Mouse (Mus musculus) neural tube, embryonic 14.5 days (tissue): ENCODE data around the gene Gadd45g. TPM values are rescaled to one million over a fixed set of nuclear protein-coding genes. Genes with fewer than 3 reads are reported as not detected.

Source experiments
- ATAC-seq: fragments of 200-750 bp; cut with Nextera tagmentation; 2 replicates; pipeline ENCODE4 v1.8.0; 2017; ENCODE audit warnings: low read depth, mild to moderate bottlenecking, moderate TSS enrichment, moderate library complexity
- H3K27ac ChIP-seq: fragments of 300-500 bp; sonication (generic); 2 replicates; pipeline ENCODE4 v1.5.1; 2014; ENCODE audit warnings: low read depth, mild to moderate bottlenecking, control low read depth, low read length, moderate library complexity, mixed read lengths
- H3K27me3 ChIP-seq: fragments of 300-500 bp; sonication (generic); 2 replicates; pipeline ENCODE4 v1.6.1; 2014; ENCODE audit warnings: low read length; ENCODE audit not compliant: control insufficient read depth, insufficient read depth
- H3K36me3 ChIP-seq: fragments of 300-500 bp; sonication (generic); 2 replicates; pipeline ENCODE4 v1.6.1; 2014; ENCODE audit warnings: low read length, mixed read lengths; ENCODE audit not compliant: control insufficient read depth, insufficient read depth
- H3K4me1 ChIP-seq: fragments of 300-500 bp; sonication (generic); 2 replicates; pipeline ENCODE4 v1.6.1; 2014; ENCODE audit warnings: low read length; ENCODE audit not compliant: control insufficient read depth, insufficient read depth
- H3K4me2 ChIP-seq: fragments of 300-500 bp; sonication (generic); 2 replicates; pipeline ENCODE4 v1.6.1; 2014; ENCODE audit warnings: mild to moderate bottlenecking, low read depth, low read length, control low read depth
- H3K4me3 ChIP-seq: fragments of 300-500 bp; sonication (generic); 2 replicates; pipeline ENCODE4 v1.5.1; 2014; ENCODE audit warnings: low read depth, low read length, control low read depth, mixed read lengths
- H3K9ac ChIP-seq: fragments of 300-500 bp; sonication (generic); replicated peaks from 2 replicates; pipeline ENCODE4 v1.6.1; 2014; ENCODE audit warnings: low read depth, mild to moderate bottlenecking, control low read depth, low read length, mixed read lengths
- H3K9me3 ChIP-seq: fragments of 300-500 bp; sonication (generic); 2 replicates; pipeline ENCODE4 v1.6.1; 2016; ENCODE audit warnings: low read length; ENCODE audit not compliant: control insufficient read depth
- WGBS: fragments of 180-500 bp; shearing (Covaris S2); extraction: QIAGEN DNeasy Blood & Tissue Kit; methylation state at CpG from one replicate; pipeline ENCODE4 v1.1.7; 2014; 5-methylcytosine and 5-hydroxymethylcytosine counted together
- polyA plus RNA-seq: library from polyadenylated mRNA; unstranded; fragments of >200 nt; fragmentation: Nextera tagmentation; extraction: Ambion mirVana; gene quantifications from 2 replicates; pipeline ENCODE4 v1.2.1, GENCODE M21; 2014

Gene Gadd45g
- polyA plus RNA-seq, 1 experiment from 2014 or later, result 26.4 TPM

GRCm38 (mm10) chr13:51846868-51847793 lies 653 bp downstream of the Gadd45g start:
- Histone ChIP-seq H3K27ac (peak overlapping the region; percentile 50), H3K36me3 (no peaks in the 10 kb centered on the region), H3K4me2 (peak overlapping the region; percentile 96), H3K9me3 (no peaks in the 10 kb centered on the region), H3K4me1 (peaks cover 16% of the 10 kb centered on the region), H3K4me3 (peak overlapping the region; percentile 51), H3K9ac (peak overlapping the region; percentile 70), H3K27me3 (0 out of 2 replicates have a peak, but pooled peaks cover 4% of the 10 kb centered on the region)
- WGBS, result under 1% methylated on average over 63 of the region's 63 CpGs
- peak; percentile 16 for ATAC-seq

DNA sequence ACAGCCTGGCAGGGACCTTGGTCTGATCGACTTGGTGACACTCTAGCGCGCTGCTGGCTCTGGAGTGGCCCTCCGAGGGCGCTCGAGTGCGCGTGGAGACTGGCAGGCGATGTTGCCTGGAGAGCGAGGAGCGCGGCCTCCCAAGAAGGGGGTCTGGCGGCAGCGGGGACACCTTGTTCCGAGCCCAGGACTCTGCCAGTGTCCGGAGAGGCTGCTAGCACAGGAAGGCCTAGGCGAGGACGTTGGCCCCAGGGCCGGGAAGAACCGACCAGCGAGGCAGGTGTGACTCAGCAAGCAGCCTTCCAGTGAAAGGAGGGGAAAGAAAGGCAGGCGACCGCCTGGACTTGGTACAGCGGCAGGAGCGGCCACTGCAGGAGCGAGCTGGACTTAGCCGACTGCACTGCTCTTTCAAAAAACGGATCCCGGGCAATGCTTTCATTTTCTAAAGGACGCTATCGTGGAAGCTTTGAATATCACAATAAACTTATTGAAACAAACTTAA lies 1.6 kb downstream of the Gadd45g start:
- no peaks in the 10 kb centered on the region for H3K9me3 ChIP-seq
- peak; percentile 32; the same call in 1 of the 2 replicates for ATAC-seq
- peaks cover 16% of the 10 kb centered on the region for H3K4me1 ChIP-seq
- H3K36me3 ChIP-seq, result no peaks in the 10 kb centered on the region
- peak overlapping the region; percentile 50 for H3K27ac ChIP-seq
- peak overlapping the region; percentile 70 for H3K9ac ChIP-seq
- 0% methylated on average over 31 of the region's 31 CpGs for WGBS
- H3K27me3 ChIP-seq, result 0 out of 2 replicates have a peak, but pooled peaks cover 4% of the 10 kb centered on the region
- H3K4me2 ChIP-seq, result peak overlapping the region; percentile 96
- H3K4me3 ChIP-seq, result peak overlapping the region; percentile 51

DNA sequence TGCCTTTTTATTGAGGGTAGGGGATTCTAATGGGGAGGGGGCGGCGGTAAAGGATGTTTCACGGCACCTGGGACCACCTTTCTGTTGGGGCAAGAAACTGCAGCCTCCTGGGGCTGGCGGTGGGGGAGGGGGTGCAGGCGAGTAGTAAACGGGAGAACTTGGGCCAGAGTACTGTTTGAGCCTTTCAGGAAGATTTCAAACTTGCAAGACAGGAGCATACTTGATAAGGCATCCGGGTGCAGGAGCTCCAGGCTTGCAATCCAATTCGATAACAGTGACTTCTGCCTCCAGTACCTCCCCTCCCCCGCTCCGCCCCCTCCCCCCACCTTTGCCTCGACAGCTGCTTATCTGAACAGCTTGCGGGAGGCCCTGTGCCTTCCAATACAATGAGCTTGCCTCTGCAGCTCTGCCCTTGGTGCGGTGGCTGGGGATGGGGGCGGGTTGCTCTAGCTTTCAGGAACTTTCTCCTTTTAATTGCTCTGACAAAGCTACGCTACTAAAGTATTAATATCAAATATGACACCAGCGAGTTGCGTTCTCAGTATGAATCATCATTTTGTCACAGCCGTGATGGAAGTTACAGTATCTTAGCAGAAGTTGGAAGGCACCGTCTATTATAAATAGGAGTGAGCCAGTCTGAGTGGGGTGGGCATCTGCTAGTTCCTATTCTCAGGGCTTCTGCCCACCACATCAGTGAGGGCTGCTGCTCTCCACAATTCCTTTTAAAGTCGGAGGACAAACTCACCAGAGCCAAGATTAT lies 2.2 kb downstream of the Gadd45g start:
- WGBS, result under 1% methylated on average over 20 of the region's 20 CpGs
- H3K9ac ChIP-seq, result peak overlapping the region; percentile 70
- no peak for ATAC-seq
- H3K4me1 ChIP-seq, result peaks cover 16% of the 10 kb centered on the region
- peak overlapping the region; percentile 55 for H3K27ac ChIP-seq
- peak overlapping the region; percentile 51 for H3K4me3 ChIP-seq
- H3K27me3 ChIP-seq, result no peaks in the 10 kb centered on the region
- no peaks in the 10 kb centered on the region for H3K9me3 ChIP-seq
- H3K36me3 ChIP-seq, result no peaks in the 10 kb centered on the region
- H3K4me2 ChIP-seq, result peak overlapping the region; percentile 96

- no peaks in the 10 kb centered on the region for H3K9me3 ChIP-seq
- H3K4me3 ChIP-seq, result peak overlapping the region; percentile 51; the same call in 1 of the 2 replicates
- peak overlapping the region; percentile 96 for H3K4me2 ChIP-seq
- H3K27me3 ChIP-seq, result peaks cover 2% of the 10 kb centered on the region; the same call in 1 of the 2 replicates
- no peaks in the 10 kb centered on the region for H3K36me3 ChIP-seq
- no peak overlapping the region for H3K27ac ChIP-seq
- peaks cover 16% of the 10 kb centered on the region for H3K4me1 ChIP-seq
- no peak overlapping the region; the same call in 1 of the 2 replicates for H3K9ac ChIP-seq
- no peak for ATAC-seq
- WGBS, result 5% methylated on average over 25 of the region's 25 CpGs
Measured at GRCm38 (mm10) chr13:51849241-51850033, 3.0 kb downstream of the Gadd45g start.

GRCm38 (mm10) chr13:51850565-51850964 lies 4.1 kb downstream of the Gadd45g start:
- 73% methylated on average over 1 of the region's 1 CpGs for WGBS
- ATAC-seq, result no peak

GRCm38 (mm10) chr13:51852560-51853190 lies 6.2 kb downstream of the Gadd45g start:
- WGBS, result 32% methylated on average over 7 of the region's 7 CpGs
- no peak overlapping the region for H3K27ac ChIP-seq
- H3K36me3 ChIP-seq, result no peaks in the 10 kb centered on the region
- no peaks in the 10 kb centered on the region for H3K9me3 ChIP-seq
- no peak overlapping the region for H3K9ac ChIP-seq
- H3K4me3 ChIP-seq, result no peak overlapping the region
- peaks cover 16% of the 10 kb centered on the region for H3K4me1 ChIP-seq
- H3K4me2 ChIP-seq, result no peak overlapping the region
- ATAC-seq, result no peak
- H3K27me3 ChIP-seq, result peaks cover 3% of the 10 kb centered on the region; the same call in 1 of the 2 replicates

More at GRCm38 (mm10) chr13:51850565-51850964, 4.1 kb downstream of the Gadd45g start:
- H3K36me3 ChIP-seq, result no peaks in the 10 kb centered on the region
- H3K4me1 ChIP-seq, result peaks cover 16% of the 10 kb centered on the region
- peaks cover 3% of the 10 kb centered on the region; the same call in 1 of the 2 replicates for H3K27me3 ChIP-seq
- H3K4me3 ChIP-seq, result no peak overlapping the region
- no peak overlapping the region for H3K27ac ChIP-seq
- H3K9me3 ChIP-seq, result no peaks in the 10 kb centered on the region
- no peak overlapping the region for H3K4me2 ChIP-seq
- H3K9ac ChIP-seq, result no peak overlapping the region

DNA sequence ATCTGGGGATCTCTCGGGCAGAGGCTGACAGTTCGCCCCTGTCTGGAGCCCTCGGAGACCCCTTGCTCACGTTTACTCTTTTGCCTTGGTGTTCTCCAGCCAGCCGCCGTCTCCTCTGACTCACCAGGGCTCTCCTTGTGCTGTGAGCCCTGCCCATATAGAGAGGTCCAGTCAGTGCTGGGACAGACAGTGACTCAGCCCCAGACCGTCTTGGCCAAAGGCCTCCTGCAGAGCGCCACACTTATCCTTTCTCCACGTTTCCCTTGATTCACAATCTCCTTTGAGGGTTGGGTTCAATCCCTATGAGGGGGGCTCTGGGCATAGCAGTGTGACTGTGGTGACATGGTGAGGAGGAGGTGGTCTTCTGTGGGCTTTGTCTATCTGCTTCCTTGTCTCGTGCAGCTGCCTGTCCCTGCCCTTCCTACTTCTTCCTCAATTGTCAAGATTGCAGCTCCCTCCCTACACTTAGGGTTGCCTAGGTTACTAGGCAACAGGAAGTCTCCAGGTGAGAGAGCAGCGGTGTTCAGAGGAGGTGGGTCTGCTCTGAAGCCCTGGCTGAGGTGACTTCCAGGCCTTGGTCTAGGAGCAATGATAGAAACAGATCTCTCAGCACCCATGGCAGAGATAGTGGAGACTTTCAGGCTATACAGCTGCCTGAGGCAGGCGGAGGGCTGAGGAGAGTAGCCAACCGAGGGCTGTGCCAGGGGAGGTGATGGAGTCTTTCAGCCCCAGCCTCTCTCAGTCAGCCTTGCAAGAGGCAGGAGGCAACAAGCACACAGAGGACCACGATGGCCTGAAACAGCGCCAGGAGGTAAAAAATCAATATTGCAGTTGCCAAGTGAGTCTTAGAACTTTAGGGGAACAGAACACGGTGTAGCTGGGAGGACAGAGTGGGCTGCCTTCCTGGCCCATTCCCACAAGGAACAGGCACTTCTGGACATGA lies 7.1 kb downstream of the Gadd45g start:
- Histone ChIP-seq H3K27ac (no peak overlapping the region), H3K36me3 (no peaks in the 10 kb centered on the region), H3K4me3 (no peak overlapping the region), H3K4me1 (peaks cover 12% of the 10 kb centered on the region), H3K9me3 (no peaks in the 10 kb centered on the region), H3K9ac (no peak overlapping the region), H3K27me3 (peaks cover 3% of the 10 kb centered on the region; the same call in 1 of the 2 replicates), H3K4me2 (no peak overlapping the region)
- WGBS, result 20% methylated on average over 16 of the region's 16 CpGs
- ATAC-seq, result peak; percentile 36; the same call in 1 of the 2 replicates
